Mouse (Mus musculus) ES-Bruce4 (cell line): ENCODE measurements around the gene Ttc21a.

ENCODE experiments used
- CTCF ChIP-seq: IDR thresholded peaks from one replicate; pipeline ENCODE4 v1.8.1; 2011; ENCODE audit warnings: low read depth, low read length
- EP300 ChIP-seq: IDR thresholded peaks from 2 replicates; pipeline ENCODE4 v1.6.1; 2011; ENCODE audit warnings: low read depth, low read length; ENCODE audit not compliant: insufficient read depth
- POLR2A ChIP-seq: IDR thresholded peaks from one replicate; pipeline ENCODE4 v1.8.1; 2011; ENCODE audit warnings: low read length; ENCODE audit not compliant: insufficient read depth

DNA sequence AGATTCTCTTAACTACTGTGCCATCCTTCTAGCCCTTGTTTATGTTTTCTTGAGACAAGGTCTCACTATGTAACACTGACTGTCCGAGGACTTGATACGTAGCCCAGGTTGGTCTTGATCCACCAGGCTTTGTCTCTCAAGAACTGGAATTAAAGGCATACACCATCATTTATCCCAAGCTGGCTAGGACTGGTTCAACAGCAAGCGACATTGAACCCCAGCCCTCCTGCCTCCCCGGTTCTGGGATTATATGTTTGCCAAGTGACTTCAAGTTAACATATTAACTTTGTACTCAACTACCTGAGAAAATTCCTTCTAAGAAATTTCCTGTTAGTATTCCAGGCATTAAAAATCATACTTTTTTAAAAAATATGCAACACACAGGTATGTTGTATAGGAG, 37.9 kb downstream of the Ttc21a start:
- TF ChIP-seq CTCF (no peak), POLR2A (no peak), EP300 (no peak)
